Mouse (Mus musculus): ENCODE measurements at regions not wholly inside any gene's neighbourhood (a gene's known extent, or its start where the extent isn't known, plus 50 kb on each side); places are given as distances from the start of the nearest gene placed in this dataset.
"Not testable (repeated sequence)": the region's sequence is repeated elsewhere in the genome, so short reads cannot be mapped to it uniquely, and the experiment has no call there.

DNA sequence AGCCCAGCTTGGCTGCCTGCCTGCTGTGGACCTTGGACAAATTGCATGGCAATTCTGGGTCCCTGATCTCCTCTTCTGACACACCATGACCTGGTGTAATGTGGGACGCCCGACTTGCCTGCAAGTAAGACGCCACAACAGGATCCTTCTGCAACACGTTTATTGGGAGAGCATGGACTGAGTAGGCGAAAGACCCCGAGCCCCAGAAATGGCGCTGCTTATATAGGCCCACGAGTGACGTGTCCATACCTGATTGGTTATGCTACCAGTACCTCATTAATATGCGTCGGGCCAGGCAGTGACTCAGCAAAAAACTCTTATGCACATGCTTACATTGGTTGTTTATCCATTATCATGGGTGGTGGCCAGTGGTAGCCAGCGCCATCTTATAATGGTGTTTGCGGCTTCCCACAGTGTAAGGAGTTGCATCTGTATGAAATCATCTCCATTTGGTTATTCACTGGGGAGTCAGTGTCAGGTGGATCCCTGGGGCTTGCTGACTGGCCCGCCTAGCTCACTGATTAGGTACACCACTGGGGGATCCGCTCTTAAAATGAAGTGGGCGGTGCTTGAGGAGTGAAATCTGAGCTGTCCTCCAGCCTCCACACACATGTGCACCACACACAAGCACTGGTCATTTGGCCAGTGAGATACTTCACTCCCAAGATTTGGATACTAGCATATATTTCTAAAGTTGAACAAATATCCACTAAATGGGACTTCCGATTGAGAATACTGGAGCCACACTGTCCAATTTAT is 113.1 kb downstream of the Gm31371 start:
- 88% methylated on average over 15 of the region's 17 CpGs for WGBS
- H3K4me3 ChIP-seq (ENCODE audit: low read depth, low read length); DNase-seq (ENCODE audit: low spot score); H3K4me1 ChIP-seq (ENCODE audit: control insufficient read depth, insufficient read depth, low read length); H3K27ac ChIP-seq (ENCODE audit: low read depth, low read length); H3K9ac ChIP-seq (ENCODE audit: low read length); H3K36me3 ChIP-seq (ENCODE audit: control insufficient read depth, insufficient read depth, low read length); H3K4me2 ChIP-seq (ENCODE audit: low read depth); H3K27me3 ChIP-seq (ENCODE audit: control insufficient read depth, insufficient read depth, low read length); H3K9me3 ChIP-seq (ENCODE audit: control insufficient read depth, low read length); ATAC-seq (ENCODE audit: insufficient read depth, low FRiP score, low TSS enrichment): not testable (repeated sequence)

DNA sequence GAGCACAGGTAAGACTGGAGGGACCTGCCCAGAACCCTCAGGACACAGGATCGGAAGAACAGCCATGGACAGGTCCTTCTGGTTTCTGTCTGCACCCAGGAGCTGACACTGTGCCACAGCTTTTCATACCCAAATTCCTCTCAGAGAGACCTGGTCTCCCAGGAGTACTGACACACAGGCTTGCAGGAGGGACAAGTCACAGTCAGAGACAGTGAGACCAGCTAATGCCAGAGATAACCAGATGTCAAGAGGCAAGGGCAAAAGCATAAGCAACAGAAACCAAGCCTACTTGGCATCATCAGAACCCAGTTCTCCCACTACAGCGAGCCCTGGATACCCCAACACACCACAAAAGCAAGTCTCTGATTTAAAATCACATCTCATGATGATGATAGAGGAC is 122.3 kb downstream of the Gm31371 start:
- not testable (repeated sequence) for H3K9ac ChIP-seq (ENCODE audit: low read length); H3K4me2 ChIP-seq (ENCODE audit: low read depth); H3K4me3 ChIP-seq (ENCODE audit: low read depth, low read length); H3K27ac ChIP-seq (ENCODE audit: low read depth, low read length); H3K4me1 ChIP-seq (ENCODE audit: control insufficient read depth, insufficient read depth, low read length); ATAC-seq (ENCODE audit: insufficient read depth, low FRiP score, low TSS enrichment); DNase-seq (ENCODE audit: low spot score); H3K9me3 ChIP-seq (ENCODE audit: control insufficient read depth, low read length); H3K36me3 ChIP-seq (ENCODE audit: control insufficient read depth, insufficient read depth, low read length); H3K27me3 ChIP-seq (ENCODE audit: control insufficient read depth, insufficient read depth, low read length)
- no CpG with 5 or more reads among the region's 2 CpGs for WGBS

DNA sequence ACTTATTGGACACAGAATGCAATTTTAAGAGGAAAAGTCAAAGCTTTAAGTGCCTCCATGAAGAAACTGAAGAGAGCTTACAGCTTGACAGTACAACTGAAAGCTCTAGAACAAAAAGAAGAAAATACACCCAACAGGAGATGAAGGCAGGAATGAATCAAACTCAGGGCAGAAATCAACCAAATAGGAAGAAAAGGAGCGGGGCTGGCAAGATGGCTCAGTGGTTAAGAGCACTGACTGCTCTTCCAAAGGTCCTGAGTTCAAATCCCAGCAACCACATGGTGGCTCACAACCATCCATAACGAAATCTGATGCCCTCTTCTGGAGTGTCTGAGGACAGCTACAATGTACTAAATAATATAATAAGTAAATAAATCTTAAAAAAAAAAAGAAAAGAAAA is 124.8 kb downstream of the Gm31371 start:
- not testable (repeated sequence) for DNase-seq (ENCODE audit: low spot score); H3K27me3 ChIP-seq (ENCODE audit: control insufficient read depth, insufficient read depth, low read length); H3K36me3 ChIP-seq (ENCODE audit: control insufficient read depth, insufficient read depth, low read length); H3K4me3 ChIP-seq (ENCODE audit: low read depth, low read length); H3K4me2 ChIP-seq (ENCODE audit: low read depth); H3K4me1 ChIP-seq (ENCODE audit: control insufficient read depth, insufficient read depth, low read length); H3K9me3 ChIP-seq (ENCODE audit: control insufficient read depth, low read length); H3K9ac ChIP-seq (ENCODE audit: low read length); H3K27ac ChIP-seq (ENCODE audit: low read depth, low read length); ATAC-seq (ENCODE audit: insufficient read depth, low FRiP score, low TSS enrichment)
- 76% methylated on average over 1 of the region's 2 CpGs for WGBS

DNA sequence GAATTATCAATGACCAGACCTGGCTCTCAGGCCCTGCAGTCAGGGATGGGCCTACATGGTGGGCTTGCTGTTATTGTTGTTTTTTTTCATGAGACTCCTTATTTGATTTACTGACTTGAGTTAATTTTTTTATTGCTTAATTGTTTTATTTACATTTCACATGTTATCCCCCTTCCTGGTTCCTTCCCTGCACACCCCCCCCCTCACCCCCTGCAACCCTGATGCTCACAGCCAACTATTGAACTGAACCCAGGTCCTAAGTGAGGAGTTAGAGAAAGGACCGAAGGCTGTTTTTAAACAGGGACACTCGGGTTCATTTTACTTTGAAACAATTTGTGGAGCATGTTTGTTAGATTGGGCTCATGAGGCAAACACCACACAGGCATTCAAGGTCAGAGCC is 126.9 kb downstream of the Gm31371 start:
- ATAC-seq (ENCODE audit: insufficient read depth, low FRiP score, low TSS enrichment); H3K27me3 ChIP-seq (ENCODE audit: control insufficient read depth, insufficient read depth, low read length); DNase-seq (ENCODE audit: low spot score); H3K4me1 ChIP-seq (ENCODE audit: control insufficient read depth, insufficient read depth, low read length); H3K36me3 ChIP-seq (ENCODE audit: control insufficient read depth, insufficient read depth, low read length); H3K9me3 ChIP-seq (ENCODE audit: control insufficient read depth, low read length); H3K9ac ChIP-seq (ENCODE audit: low read length); H3K27ac ChIP-seq (ENCODE audit: low read depth, low read length); H3K4me2 ChIP-seq (ENCODE audit: low read depth); H3K4me3 ChIP-seq (ENCODE audit: low read depth, low read length): not testable (repeated sequence)
- WGBS, result 79% methylated on average over 2 of the region's 2 CpGs

DNA sequence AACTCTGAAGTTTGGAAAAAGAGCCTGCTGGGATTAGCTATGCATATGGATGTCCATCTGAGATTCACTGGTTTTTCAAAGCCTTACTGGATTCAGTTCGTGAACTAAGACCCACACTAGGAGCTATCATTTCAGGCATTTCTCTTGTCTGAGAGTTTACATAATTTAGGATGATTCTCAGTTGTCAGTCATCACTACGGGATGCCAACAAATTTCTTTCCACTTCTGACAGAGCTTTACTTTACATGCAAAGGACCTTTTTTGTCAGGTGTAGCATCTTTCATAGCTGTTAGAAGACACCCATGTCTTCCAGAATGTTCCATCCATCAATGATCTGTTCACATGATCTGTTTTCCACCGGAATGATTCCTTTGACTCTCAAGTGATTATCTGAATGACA is 154.4 kb downstream of the Gm31371 start:
- not testable (repeated sequence) for H3K4me2 ChIP-seq (ENCODE audit: low read depth); ATAC-seq (ENCODE audit: insufficient read depth, low FRiP score, low TSS enrichment); H3K27me3 ChIP-seq (ENCODE audit: control insufficient read depth, insufficient read depth, low read length); H3K27ac ChIP-seq (ENCODE audit: low read depth, low read length); H3K4me3 ChIP-seq (ENCODE audit: low read depth, low read length); H3K9ac ChIP-seq (ENCODE audit: low read length); H3K9me3 ChIP-seq (ENCODE audit: control insufficient read depth, low read length); H3K36me3 ChIP-seq (ENCODE audit: control insufficient read depth, insufficient read depth, low read length); DNase-seq (ENCODE audit: low spot score); H3K4me1 ChIP-seq (ENCODE audit: control insufficient read depth, insufficient read depth, low read length)
- WGBS, result 84% methylated on average over 2 of the region's 3 CpGs

DNA sequence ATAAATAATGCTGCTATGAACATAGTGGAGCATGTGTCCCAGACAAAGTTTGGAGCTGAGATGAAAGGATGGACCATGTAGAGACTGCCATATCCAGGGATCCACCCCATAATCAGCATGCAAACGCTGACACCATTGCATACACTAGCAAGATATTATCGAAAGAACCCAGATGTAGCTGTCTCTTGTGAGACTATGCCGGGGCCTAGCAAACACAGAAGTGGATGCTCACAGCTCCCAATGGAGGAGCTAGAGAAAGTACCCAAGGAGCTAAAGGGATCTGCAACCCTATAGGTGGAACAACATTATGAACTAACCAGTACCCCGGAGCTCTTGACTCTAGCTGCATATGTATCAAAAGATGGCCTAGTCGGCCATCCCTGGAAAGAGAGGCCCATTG is 194.9 kb downstream of the Gm31371 start:
- DNase-seq (ENCODE audit: low spot score); H3K4me2 ChIP-seq (ENCODE audit: low read depth); ATAC-seq (ENCODE audit: insufficient read depth, low FRiP score, low TSS enrichment); H3K27me3 ChIP-seq (ENCODE audit: control insufficient read depth, insufficient read depth, low read length); H3K9me3 ChIP-seq (ENCODE audit: control insufficient read depth, low read length); H3K36me3 ChIP-seq (ENCODE audit: control insufficient read depth, insufficient read depth, low read length); H3K27ac ChIP-seq (ENCODE audit: low read depth, low read length); H3K4me3 ChIP-seq (ENCODE audit: low read depth, low read length); H3K9ac ChIP-seq (ENCODE audit: low read length); H3K4me1 ChIP-seq (ENCODE audit: control insufficient read depth, insufficient read depth, low read length): not testable (repeated sequence)
- WGBS, result 83% methylated on average over 4 of the region's 5 CpGs

DNA sequence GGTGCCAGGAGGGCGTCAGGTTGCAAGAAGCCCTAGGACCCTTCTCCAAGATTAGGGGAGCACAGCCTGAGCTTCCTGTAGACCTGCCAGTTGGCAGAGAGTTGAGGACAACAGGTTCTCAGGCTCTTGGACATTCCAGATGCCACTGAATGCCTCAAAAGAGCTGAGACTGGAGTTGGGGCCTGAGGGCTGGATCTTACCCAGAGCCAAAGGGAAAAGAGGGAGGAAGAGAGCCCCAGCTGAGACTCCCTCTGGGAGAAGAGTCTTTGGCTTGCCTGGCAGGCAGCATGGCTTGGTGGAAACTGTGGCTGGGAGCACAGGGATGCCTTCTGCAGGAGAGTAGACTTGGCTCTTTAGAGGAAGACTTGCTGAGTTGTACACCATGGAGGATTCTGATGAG is 197.0 kb downstream of the Gm31371 start:
- H3K4me2 ChIP-seq (ENCODE audit: low read depth); H3K9ac ChIP-seq (ENCODE audit: low read length); H3K27ac ChIP-seq (ENCODE audit: low read depth, low read length); H3K4me1 ChIP-seq (ENCODE audit: control insufficient read depth, insufficient read depth, low read length); ATAC-seq (ENCODE audit: insufficient read depth, low FRiP score, low TSS enrichment); H3K4me3 ChIP-seq (ENCODE audit: low read depth, low read length); H3K36me3 ChIP-seq (ENCODE audit: control insufficient read depth, insufficient read depth, low read length); H3K27me3 ChIP-seq (ENCODE audit: control insufficient read depth, insufficient read depth, low read length); H3K9me3 ChIP-seq (ENCODE audit: control insufficient read depth, low read length): not testable (repeated sequence)
- peak; percentile 9 for DNase-seq (ENCODE audit: low spot score)
- no CpG with 5 or more reads among the region's 1 CpGs for WGBS

DNA sequence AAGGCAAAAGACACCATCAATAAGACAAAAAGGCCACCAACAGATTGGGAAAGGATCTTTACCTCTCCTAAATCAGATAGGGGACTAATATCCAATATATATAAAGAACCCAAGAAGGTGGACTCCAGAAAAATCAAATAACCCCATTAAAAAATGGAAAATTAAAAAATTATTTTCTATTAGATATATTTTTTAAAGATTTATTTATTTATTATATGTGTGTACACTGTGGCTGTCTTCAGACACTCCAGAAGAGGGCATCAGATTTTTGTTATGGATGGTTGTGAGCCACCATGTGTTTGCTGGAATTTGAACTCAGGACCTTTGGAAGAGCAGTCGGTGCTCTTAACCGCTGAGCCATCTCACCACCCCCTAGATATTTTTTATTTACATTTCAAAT is 199.2 kb downstream of the Gm31371 start:
- not testable (repeated sequence) for H3K36me3 ChIP-seq (ENCODE audit: control insufficient read depth, insufficient read depth, low read length); H3K4me3 ChIP-seq (ENCODE audit: low read depth, low read length); H3K4me2 ChIP-seq (ENCODE audit: low read depth); H3K27ac ChIP-seq (ENCODE audit: low read depth, low read length); H3K9ac ChIP-seq (ENCODE audit: low read length); DNase-seq (ENCODE audit: low spot score); H3K9me3 ChIP-seq (ENCODE audit: control insufficient read depth, low read length); H3K4me1 ChIP-seq (ENCODE audit: control insufficient read depth, insufficient read depth, low read length); H3K27me3 ChIP-seq (ENCODE audit: control insufficient read depth, insufficient read depth, low read length)
- WGBS, result no CpG with 5 or more reads among the region's 2 CpGs
- peak; percentile 50 for ATAC-seq (ENCODE audit: insufficient read depth, low FRiP score, low TSS enrichment)

DNA sequence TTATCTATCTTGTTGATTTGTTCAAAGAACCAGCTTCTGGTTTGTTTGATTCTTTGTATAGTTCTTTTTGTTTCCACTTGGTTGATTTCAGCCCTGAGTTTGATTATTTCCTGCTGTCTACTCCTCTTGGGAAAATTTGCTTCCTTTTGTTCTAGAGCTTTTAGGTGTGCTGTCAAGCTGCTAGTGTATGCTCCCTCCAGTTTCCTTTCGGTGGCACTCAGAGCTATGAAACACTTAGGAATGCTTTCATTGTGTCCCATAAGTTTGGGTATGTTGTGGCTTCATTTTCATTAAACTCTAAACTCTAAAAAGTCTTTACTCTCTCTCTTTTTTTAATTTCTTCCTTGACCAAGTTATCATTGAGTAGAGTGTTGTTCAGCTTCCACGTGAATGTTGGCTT is 204.0 kb downstream of the Gm31371 start:
- H3K9ac ChIP-seq (ENCODE audit: low read length); ATAC-seq (ENCODE audit: insufficient read depth, low FRiP score, low TSS enrichment); H3K27ac ChIP-seq (ENCODE audit: low read depth, low read length); H3K4me1 ChIP-seq (ENCODE audit: control insufficient read depth, insufficient read depth, low read length); H3K36me3 ChIP-seq (ENCODE audit: control insufficient read depth, insufficient read depth, low read length); H3K4me3 ChIP-seq (ENCODE audit: low read depth, low read length); DNase-seq (ENCODE audit: low spot score); H3K27me3 ChIP-seq (ENCODE audit: control insufficient read depth, insufficient read depth, low read length); H3K4me2 ChIP-seq (ENCODE audit: low read depth); H3K9me3 ChIP-seq (ENCODE audit: control insufficient read depth, low read length): not testable (repeated sequence)
- 87% methylated on average over 1 of the region's 2 CpGs for WGBS

Measured in neural tube, embryonic 11.5 days (tissue).